Mouse (Mus musculus) WW6 (cell line): ENCODE measurements around the gene Cyp2t4.

Source experiments
- DNase-seq: peaks from one replicate; pipeline ENCODE4 v3.0.0-alpha.2; 2013; ENCODE audit warnings: low read depth, low spot score

Cyp2t4 gene

GRCm38 (mm10) chr7:27153205-27153764 is at the start of gene Cyp2t4:
Gene Cyp2t4, plus strand, starts transcription at chr7:27153714.
- no peak for DNase-seq

DNA sequence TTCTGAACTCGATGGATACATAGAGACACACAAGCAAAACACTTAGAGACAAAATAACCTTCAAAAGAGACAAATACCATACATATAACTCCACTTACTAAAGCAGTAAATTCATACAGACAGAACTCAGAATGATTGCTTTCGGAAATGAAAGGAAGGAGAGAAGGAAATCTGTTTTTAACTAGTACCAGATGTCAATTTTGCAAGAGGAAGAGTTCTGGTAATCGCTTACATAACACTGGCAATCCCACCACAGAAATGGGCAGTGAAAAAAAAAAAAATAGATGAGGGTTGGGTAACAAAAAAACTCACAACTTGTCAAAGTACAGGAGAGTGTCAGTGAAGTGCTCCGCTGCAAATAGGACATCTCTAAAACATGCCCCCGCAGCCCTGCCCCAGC is 48.6 kb upstream of the Cyp2t4 start:
- no peak for DNase-seq

GRCm38 (mm10) chr7:27110327-27110726 is 43.2 kb upstream of the Cyp2t4 start:
- DNase-seq: no peak

DNA sequence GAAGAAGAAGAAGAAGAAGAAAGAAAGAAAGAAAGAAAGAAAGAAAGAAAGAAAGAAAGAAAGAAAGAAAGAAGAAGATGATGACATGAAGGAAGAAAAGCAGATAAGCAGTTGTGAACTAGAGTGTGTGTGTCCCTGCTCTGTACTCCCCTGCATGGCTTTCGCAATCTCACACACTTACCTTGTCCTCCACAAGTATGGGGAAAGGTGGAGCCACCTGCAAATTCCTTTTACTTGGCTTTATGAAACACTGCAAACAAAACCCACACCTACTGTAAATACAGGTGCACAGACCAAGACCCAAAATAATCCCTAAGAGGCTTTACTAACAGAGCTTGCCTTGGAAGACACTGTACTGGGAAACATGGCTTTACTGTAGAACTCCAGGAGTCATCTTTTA is 42.5 kb upstream of the Cyp2t4 start:
- DNase-seq: no peak

- no peak for DNase-seq
Measured at GRCm38 (mm10) chr7:27111987-27112386, 41.5 kb upstream of the Cyp2t4 start.

- no peak for DNase-seq
Measured at GRCm38 (mm10) chr7:27118033-27118511, 35.4 kb upstream of the Cyp2t4 start.

- no peak for DNase-seq
Measured at GRCm38 (mm10) chr7:27119676-27120075, 33.8 kb upstream of the Cyp2t4 start, which contains the start of gene Cyp2f2. Gene Cyp2f2, plus strand, starts transcription at chr7:27119909.

DNA sequence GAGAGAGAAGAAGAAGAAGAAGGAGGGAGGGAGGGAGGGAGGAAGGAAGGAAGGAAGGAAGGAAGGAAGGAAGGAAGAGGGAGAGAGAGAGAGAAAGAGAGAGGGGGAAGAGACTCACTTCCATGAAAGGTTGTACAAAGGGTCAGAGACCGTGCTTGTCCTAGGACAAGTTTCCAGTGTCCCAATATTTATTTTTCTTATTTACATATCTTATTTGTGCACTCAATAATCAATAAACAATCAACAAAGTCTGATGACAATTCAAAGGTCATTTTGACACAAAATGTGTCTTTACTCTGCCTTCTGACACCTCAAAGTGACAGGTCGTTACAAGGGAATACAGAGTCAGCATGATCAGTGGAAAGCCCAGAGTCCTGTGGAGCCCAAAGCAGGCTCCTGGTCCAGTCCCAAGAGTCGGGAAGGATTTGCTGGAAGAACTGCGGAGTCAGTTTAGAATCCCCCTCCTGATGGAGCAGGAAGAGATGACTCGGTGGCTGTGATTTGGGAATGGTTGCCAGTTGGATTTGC is 29.1 kb upstream of the Cyp2t4 start:
- no peak for DNase-seq

DNA sequence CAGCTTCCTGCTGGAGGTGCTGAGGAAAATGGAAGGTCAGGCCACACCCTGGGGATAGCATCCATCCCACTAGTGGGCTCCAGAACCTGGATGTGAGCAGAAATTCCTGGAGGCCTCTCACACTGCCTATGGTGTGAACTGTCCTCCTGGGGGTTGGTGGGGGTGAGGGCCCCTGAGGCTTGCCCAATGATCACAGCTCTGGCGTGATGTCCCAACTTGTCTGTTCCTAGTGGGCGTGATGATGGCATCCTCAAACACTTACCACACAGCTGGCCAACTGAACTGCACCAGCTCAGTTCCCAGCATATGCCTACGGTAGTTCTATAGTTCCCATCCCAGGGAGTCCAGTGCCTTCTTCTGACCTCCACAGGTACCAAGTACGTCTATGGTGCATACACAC is 28.5 kb upstream of the Cyp2t4 start:
- no peak for DNase-seq

DNA sequence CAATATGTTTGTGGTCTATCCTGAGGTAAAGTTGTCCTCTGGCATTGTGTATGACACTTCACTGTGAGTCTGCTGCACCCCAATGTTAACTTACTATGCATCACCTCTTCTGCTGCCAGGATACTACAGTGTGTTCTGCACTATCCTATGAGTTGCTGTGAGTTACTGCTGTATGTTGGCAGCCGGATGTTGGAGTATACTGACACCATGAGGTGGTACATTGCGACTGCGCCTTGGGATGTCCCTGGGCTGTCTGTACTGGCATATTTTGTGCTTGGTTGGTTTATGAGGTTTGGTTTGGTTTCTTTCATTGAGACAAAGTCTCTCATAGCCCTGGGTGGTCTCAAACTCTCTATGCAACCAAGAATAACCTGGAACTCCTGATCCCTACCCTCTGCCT is 25.4 kb upstream of the Cyp2t4 start:
- no peak for DNase-seq

GRCm38 (mm10) chr7:27128946-27129345 is 24.6 kb upstream of the Cyp2t4 start:
- DNase-seq: no peak

DNA sequence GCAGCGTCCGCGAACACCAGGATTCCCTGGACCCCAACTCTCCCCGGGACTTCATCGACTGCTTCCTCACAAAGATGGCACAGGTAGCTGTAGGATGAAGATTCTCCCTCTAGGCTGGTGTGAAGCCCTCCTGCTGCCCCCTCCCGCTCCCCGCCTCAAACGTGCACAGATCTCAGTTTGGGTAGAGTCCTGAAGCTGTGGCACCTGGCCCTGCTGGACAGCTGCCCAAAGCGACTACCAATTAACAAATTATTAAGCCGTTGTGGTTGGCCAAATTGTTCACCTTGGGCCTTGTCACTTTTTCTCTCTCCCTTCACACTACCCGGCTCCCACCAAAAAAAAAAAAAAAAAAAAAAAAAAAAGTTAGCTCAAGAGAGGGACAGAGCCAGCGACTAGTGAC is 23.7 kb upstream of the Cyp2t4 start:
- no peak for DNase-seq

DNA sequence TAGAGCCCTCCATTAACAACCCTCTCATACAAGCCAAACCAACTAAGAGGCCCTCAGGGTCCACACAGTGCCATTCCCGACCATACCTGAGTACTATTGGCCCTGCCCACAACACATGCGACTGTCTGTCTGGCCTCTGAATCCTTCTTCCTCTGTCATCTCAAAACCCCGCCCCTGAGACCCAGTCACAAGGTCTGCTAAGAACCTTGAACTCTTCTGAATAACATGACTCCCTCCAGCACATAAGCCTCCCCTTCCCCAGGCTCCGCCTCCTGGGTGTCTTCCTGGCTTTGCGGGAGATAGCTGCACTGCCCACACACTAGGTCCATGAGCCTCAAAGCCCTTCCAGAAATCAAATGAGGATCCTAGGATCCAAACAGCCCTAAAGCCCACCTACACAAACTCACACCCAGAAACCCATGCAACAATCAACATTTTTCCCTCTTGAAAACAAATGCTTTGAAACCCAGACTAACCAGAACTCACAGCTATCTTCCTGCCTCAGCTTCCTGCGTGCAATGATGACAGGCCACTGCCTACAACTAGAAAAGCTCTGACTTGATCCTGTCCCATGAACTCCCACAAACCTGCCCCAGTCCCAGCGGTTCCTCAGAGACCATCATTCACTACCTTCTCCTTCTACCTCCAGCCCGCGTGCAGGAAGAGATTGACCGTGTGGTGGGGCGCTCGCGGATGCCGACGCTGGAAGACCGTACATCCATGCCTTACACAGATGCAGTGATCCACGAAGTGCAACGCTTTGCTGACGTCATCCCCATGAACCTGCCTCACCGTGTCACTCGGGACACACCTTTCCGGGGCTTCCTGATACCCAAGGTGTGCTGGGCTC is 22.8 kb upstream of the Cyp2t4 start:
- DNase-seq: no peak

DNA sequence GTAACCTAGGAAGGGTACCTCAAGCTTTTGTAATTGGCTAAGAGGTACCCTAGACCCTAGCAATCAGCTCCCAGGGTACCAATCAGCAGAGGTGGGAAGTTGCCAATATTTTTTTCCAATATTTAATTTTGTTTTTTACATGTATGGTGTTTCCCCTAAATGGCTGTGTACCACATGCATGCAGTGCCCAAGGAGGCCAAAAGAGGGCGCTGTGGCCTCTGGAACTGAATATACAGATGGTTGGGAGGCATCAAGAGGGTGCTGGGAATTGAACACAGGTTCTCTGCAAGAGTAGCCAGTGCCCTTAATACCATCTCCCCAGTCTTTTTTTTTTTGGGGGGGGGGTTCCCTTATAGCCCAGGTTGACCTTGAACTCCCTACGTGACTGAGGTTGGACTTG is 22.1 kb upstream of the Cyp2t4 start:
- no peak for DNase-seq

GRCm38 (mm10) chr7:27132588-27132987 is 20.9 kb upstream of the Cyp2t4 start:
- DNase-seq: peak; percentile 56

DNA sequence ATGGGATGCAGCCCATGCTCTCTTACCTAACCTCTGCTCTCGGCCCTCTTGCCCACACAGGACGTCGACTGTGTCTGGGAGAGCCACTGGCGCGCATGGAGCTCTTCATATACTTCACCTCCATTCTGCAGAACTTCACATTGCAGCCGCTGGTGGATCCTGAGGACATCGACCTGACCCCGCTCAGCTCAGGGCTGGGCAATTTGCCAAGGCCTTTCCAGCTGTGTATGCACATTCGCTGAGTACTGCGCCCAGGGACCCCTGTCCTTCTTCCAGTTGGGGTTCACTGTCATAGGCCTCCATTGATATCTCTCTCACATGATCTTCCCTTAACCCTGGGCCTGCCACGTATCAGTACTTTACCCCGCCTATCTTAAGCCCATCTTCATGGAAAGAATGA is 20.4 kb upstream of the Cyp2t4 start:
- no peak for DNase-seq

GRCm38 (mm10) chr7:27133757-27134156 is 19.8 kb upstream of the Cyp2t4 start:
- DNase-seq: no peak

DNA sequence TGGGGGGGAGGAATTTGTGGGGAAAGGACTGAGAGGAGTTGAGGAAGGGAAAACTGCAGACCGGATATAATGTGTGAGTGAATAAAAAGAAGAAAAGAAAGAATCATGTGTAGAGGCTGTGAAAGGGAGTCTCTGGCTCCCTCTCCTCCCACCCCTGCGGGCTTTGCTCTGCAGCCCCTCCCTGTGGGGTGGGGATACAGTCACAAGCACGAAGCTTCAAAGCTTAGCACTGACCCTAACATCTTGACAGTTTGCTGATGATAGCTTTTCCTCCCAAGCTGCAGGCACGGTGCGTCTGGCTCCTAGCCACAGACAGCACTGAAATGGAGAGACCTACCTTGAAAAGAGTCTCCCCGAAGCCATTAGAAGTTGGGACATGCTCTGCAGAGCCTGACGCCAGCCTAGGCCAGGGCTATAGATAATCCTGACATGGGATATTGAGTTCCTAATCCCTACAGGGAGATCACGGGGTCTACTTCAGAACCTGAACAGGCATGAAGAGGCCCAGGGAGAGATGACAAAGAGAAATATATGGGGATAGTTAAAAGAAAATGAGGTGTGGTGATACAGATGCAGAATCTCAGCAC is 17.0 kb upstream of the Cyp2t4 start:
- no peak for DNase-seq

GRCm38 (mm10) chr7:27156005-27156404 is 2.5 kb downstream of the Cyp2t4 start:
- no peak for DNase-seq

- DNase-seq: no peak
Measured at GRCm38 (mm10) chr7:27158171-27158570, 4.7 kb downstream of the Cyp2t4 start.

- no peak for DNase-seq
Measured at GRCm38 (mm10) chr7:27159256-27159655, 5.7 kb downstream of the Cyp2t4 start.

- DNase-seq: peak; percentile 88
Measured at GRCm38 (mm10) chr7:27159882-27160281, 6.4 kb downstream of the Cyp2t4 start.

DNA sequence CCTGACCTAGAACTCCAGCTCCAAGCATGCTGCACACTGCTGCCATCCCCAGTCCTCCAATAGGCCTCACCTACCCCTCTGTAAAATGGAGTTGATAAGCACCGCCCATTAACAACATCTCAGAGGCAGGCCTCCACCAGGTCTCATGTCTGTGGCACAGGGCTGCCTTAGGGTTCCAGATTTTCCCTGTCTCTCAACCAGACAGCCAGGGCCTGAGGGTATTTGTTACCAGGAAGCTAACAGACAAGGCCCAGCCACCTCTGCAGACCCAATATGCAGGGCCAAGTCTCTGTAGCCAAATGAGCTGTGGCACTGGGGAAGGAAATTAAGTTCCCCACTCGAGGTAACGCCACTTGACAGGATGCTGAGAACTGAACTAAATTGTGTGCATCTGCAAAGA is 7.4 kb downstream of the Cyp2t4 start:
- no peak for DNase-seq
